Mouse (Mus musculus): ENCODE data around the gene Hist1h1t. TPM values are rescaled to one million over a fixed set of nuclear protein-coding genes. Genes with fewer than 3 reads are reported as not detected.
"Not testable (repeated sequence)": the region's sequence is repeated elsewhere in the genome, so short reads cannot be mapped to it uniquely, and the experiment has no call there.

Gene Hist1h1t
- polyA plus RNA-seq (2015; fragmentation: Nextera tagmentation; extraction: Ambion mirVana) = 0.20 TPM in 1 of 2 replicates, not detected in the other

- Histone ChIP-seq H3K27me3 (no peaks in the 10 kb centered on the region), H3K4me2 (peak within 1 kb of the TSS; percentile 17; the same call in 1 of the 2 replicates), H3K9ac (no peak within 1 kb of the TSS), H3K27ac (no peak within 1 kb of the TSS), H3K4me3 (no peak within 1 kb of the TSS), H3K36me3 (no peaks in the 10 kb centered on the region), H3K4me1 (peaks cover 18% of the 10 kb centered on the region), H3K9me3 (no peaks in the 10 kb centered on the region)
- WGBS = 54% methylated on average over 13 of the region's 13 CpGs
- ATAC-seq (ENCODE audit: insufficient number of reproducible peaks, low FRiP score, low TSS enrichment, low read depth) = no peak
Observed at GRCm38 (mm10) chr13:23695514-23695913, at the start of gene Hist1h1t. Hist1h1t (plus strand) TSS chr13:23695814.

- H3K36me3 ChIP-seq = no peaks in the 10 kb centered on the region
- ATAC-seq (ENCODE audit: insufficient number of reproducible peaks, low FRiP score, low TSS enrichment, low read depth) = no peak
- no peak overlapping the region for H3K9ac ChIP-seq
- H3K27ac ChIP-seq = no peak overlapping the region
- no peak overlapping the region for H3K4me2 ChIP-seq
- no peaks in the 10 kb centered on the region for H3K27me3 ChIP-seq
- 69% methylated on average over 6 of the region's 6 CpGs for whole genome bisulfite sequencing
- no peak overlapping the region for H3K4me3 ChIP-seq
- H3K9me3 ChIP-seq = no peaks in the 10 kb centered on the region
- H3K4me1 ChIP-seq = no peaks in the 10 kb centered on the region
Observed at GRCm38 (mm10) chr13:23659636-23660366, 35.8 kb upstream of the Hist1h1t start.

GRCm38 (mm10) chr13:23662536-23662935, 33.1 kb upstream of the Hist1h1t start:
- Histone ChIP-seq H3K4me2 (no peak overlapping the region), H3K9ac (no peak overlapping the region), H3K9me3 (no peaks in the 10 kb centered on the region), H3K27me3 (no peaks in the 10 kb centered on the region), H3K4me1 (no peaks in the 10 kb centered on the region), H3K36me3 (no peaks in the 10 kb centered on the region), H3K4me3 (no peak overlapping the region), H3K27ac (no peak overlapping the region)
- WGBS = 86% methylated on average over 3 of the region's 3 CpGs
- ATAC-seq (ENCODE audit: insufficient number of reproducible peaks, low FRiP score, low TSS enrichment, low read depth) = no peak

DNA sequence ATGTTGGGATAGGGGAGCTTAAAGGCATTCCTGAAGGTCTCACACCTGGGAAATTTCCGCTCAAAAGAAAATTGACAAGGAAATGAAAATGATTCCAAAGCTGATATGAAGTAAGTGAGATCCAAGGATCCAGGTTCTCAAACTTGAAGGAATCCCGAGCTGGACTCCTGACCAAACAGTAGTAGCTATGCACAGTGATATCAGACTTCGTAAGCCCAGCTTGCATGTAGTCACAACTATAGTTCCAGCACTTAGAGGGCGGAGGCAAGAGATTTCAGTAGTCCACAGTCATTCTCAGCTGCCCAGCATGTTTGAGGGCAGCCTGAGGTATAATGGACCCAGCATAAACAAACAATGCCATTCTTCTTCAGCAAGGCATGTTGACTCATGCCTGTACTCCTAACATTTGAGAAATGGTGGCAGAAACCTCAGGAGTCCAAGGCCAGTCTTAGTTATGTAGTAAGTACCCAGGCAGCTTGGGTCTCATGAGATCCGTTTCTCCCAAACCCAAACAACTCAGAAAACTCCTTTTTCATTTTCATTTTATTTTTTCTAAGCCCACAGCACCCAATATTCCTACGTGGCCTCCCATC, 13.5 kb upstream of the Hist1h1t start:
- H3K4me2 ChIP-seq = no peak overlapping the region
- H3K4me1 ChIP-seq = peaks cover 3% of the 10 kb centered on the region; the same call in 1 of the 2 replicates
- WGBS = 84% methylated on average over 6 of the region's 6 CpGs
- H3K9ac ChIP-seq = no peak overlapping the region
- H3K9me3 ChIP-seq = no peaks in the 10 kb centered on the region
- no peaks in the 10 kb centered on the region for H3K36me3 ChIP-seq
- H3K27me3 ChIP-seq = no peaks in the 10 kb centered on the region
- ATAC-seq (ENCODE audit: insufficient number of reproducible peaks, low FRiP score, low TSS enrichment, low read depth) = no peak
- H3K4me3 ChIP-seq = no peak overlapping the region
- no peak overlapping the region for H3K27ac ChIP-seq

- ATAC-seq (ENCODE audit: insufficient number of reproducible peaks, low FRiP score, low TSS enrichment, low read depth) = no peak
- 35% methylated on average over 1 of the region's 1 CpGs for WGBS
Observed at GRCm38 (mm10) chr13:23682623-23682946, 13.0 kb upstream of the Hist1h1t start.

GRCm38 (mm10) chr13:23682947-23683754, 12.5 kb upstream of the Hist1h1t start:
- Histone ChIP-seq H3K4me3 (peak overlapping the region; percentile 46), H3K4me2 (peak overlapping the region; percentile 54), H3K9ac (peak overlapping the region; percentile 15), H3K27ac (peak overlapping the region; percentile 92)
- H3K9me3 ChIP-seq; H3K36me3 ChIP-seq; ATAC-seq (ENCODE audit: insufficient number of reproducible peaks, low FRiP score, low TSS enrichment, low read depth); H3K27me3 ChIP-seq; H3K4me1 ChIP-seq: not testable (repeated sequence)
- WGBS = 10% methylated on average over 14 of the region's 30 CpGs

More at GRCm38 (mm10) chr13:23682623-23682946, 13.0 kb upstream of the Hist1h1t start:
- H3K27ac ChIP-seq = peak overlapping the region; percentile 92
- H3K9ac ChIP-seq = peak overlapping the region; percentile 15
- H3K27me3 ChIP-seq = no peaks in the 10 kb centered on the region
- H3K9me3 ChIP-seq = no peaks in the 10 kb centered on the region
- peaks cover 3% of the 10 kb centered on the region; the same call in 1 of the 2 replicates for H3K4me1 ChIP-seq
- peak overlapping the region; percentile 54 for H3K4me2 ChIP-seq
- H3K4me3 ChIP-seq = peak overlapping the region; percentile 46
- H3K36me3 ChIP-seq = no peaks in the 10 kb centered on the region

DNA sequence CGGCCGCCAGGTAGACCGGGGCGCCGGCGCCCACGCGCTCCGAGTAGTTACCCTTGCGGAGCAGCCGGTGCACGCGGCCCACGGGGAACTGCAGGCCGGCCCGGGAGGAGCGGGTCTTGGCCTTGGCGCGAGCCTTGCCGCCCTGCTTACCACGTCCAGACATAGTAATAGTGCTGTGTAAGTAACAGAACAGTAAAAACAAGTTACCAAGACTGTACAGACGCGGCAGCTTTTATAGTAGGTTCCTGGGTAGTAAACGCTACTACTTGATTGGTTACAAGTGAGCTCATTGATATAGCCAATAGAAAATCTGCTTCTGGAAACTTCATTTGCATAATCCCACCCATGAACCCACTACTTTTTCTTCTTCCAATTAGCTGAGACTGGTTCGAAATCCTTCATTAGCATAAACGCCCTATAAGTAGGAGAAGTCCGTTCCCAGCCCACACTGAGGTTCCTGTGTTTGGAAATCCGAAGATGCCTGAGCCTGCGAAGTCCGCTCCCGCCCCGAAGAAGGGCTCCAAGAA, 11.8 kb upstream of the Hist1h1t start, which contains the start of the genes Hist1h2ac and Hist1h2bc:
TSS of gene Hist1h2ac (minus strand) at position 194 of the 527 bp plus-strand sequence.
TSS of gene Hist1h2bc (plus strand) at position 445 of the 527 bp plus-strand sequence.
- peak within 1 kb of the TSS; percentile 46 for H3K4me3 ChIP-seq
- peak; percentile 94 for ATAC-seq (ENCODE audit: insufficient number of reproducible peaks, low FRiP score, low TSS enrichment, low read depth)
- peak within 1 kb of the TSS; percentile 63 for H3K4me2 ChIP-seq
- peak within 1 kb of the TSS; percentile 97 for H3K27ac ChIP-seq
- H3K27me3 ChIP-seq = no peaks in the 10 kb centered on the region
- H3K9ac ChIP-seq = peak within 1 kb of the TSS; percentile 40
- no peaks in the 10 kb centered on the region for H3K9me3 ChIP-seq
- under 1% methylated on average over 32 of the region's 32 CpGs for WGBS
- H3K36me3 ChIP-seq = no peaks in the 10 kb centered on the region
- peaks cover 3% of the 10 kb centered on the region; the same call in 1 of the 2 replicates for H3K4me1 ChIP-seq

GRCm38 (mm10) chr13:23684295-23684945, 11.2 kb upstream of the Hist1h1t start:
- peak overlapping the region; percentile 63 for H3K4me2 ChIP-seq
- peak overlapping the region; percentile 46 for H3K4me3 ChIP-seq
- not testable (repeated sequence) for H3K36me3 ChIP-seq, H3K9me3 ChIP-seq, H3K4me1 ChIP-seq, H3K27me3 ChIP-seq
- peak overlapping the region; percentile 40 for H3K9ac ChIP-seq
- peak overlapping the region; percentile 97 for H3K27ac ChIP-seq
- 0% methylated on average over 20 of the region's 37 CpGs for WGBS
- 0 out of 2 replicates have a peak, but pooled peaks have one; percentile 4 for ATAC-seq (ENCODE audit: insufficient number of reproducible peaks, low FRiP score, low TSS enrichment, low read depth)

- 5% methylated on average over 15 of the region's 15 CpGs for WGBS
Observed at GRCm38 (mm10) chr13:23685121-23685861, 10.3 kb upstream of the Hist1h1t start.

GRCm38 (mm10) chr13:23685966-23686365, 9.6 kb upstream of the Hist1h1t start:
- peak overlapping the region; percentile 46 for H3K4me3 ChIP-seq
- H3K27me3 ChIP-seq = no peaks in the 10 kb centered on the region
- peak overlapping the region; percentile 97 for H3K27ac ChIP-seq
- peak overlapping the region; percentile 23; the same call in 1 of the 2 replicates for H3K9ac ChIP-seq
- WGBS = 35% methylated on average over 4 of the region's 4 CpGs
- peak overlapping the region; percentile 63 for H3K4me2 ChIP-seq
- ATAC-seq (ENCODE audit: insufficient number of reproducible peaks, low FRiP score, low TSS enrichment, low read depth) = no peak
- H3K36me3 ChIP-seq = no peaks in the 10 kb centered on the region
- peaks cover 3% of the 10 kb centered on the region; the same call in 1 of the 2 replicates for H3K4me1 ChIP-seq
- no peaks in the 10 kb centered on the region for H3K9me3 ChIP-seq

More at GRCm38 (mm10) chr13:23685121-23685861, 10.3 kb upstream of the Hist1h1t start:
- Histone ChIP-seq H3K9me3 (no peaks in the 10 kb centered on the region), H3K27ac (peak overlapping the region; percentile 97), H3K4me2 (peak overlapping the region; percentile 63), H3K27me3 (no peaks in the 10 kb centered on the region), H3K4me1 (peaks cover 3% of the 10 kb centered on the region; the same call in 1 of the 2 replicates), H3K36me3 (no peaks in the 10 kb centered on the region), H3K9ac (peak overlapping the region; percentile 40), H3K4me3 (peak overlapping the region; percentile 46)
- no peak for ATAC-seq (ENCODE audit: insufficient number of reproducible peaks, low FRiP score, low TSS enrichment, low read depth)

All from limb, embryonic 15.5 days (tissue).